Mouse (Mus musculus): ENCODE data around the gene Xpot. TPM values are rescaled to one million over a fixed set of nuclear protein-coding genes. Genes with fewer than 3 reads are reported as not detected.
A peak's percentile ranks its signal among the peaks of the same experiment; 100 is the strongest.

The Xpot gene
- polyA plus RNA-seq, 1 experiment from 2014 or later = 29.7 TPM

- Histone ChIP-seq H3K36me3 (ENCODE audit: control insufficient read depth, insufficient read depth, low read length) (no peaks in the 10 kb centered on the region), H3K9me3 (ENCODE audit: control insufficient read depth, low read length) (no peaks in the 10 kb centered on the region), H3K4me2 (ENCODE audit: low read length) (peak within 1 kb of the TSS; percentile 98), H3K27me3 (replicated peaks; ENCODE audit: control insufficient read depth, insufficient read depth, low read length) (peaks cover 14% of the 10 kb centered on the region), H3K9ac (ENCODE audit: low read depth, low read length) (peak within 1 kb of the TSS; percentile 62), H3K27ac (ENCODE audit: low read depth, low read length) (no peak within 1 kb of the TSS), H3K4me3 (ENCODE audit: low read length) (peak within 1 kb of the TSS; percentile 59), H3K4me1 (ENCODE audit: control insufficient read depth, insufficient read depth, low read depth, low read length) (peaks cover 17% of the 10 kb centered on the region)
- under 1% methylated on average over 65 of the region's 69 CpGs for WGBS
- peak; percentile 40; the same call in 1 of the 2 replicates for ATAC-seq
Observed at GRCm38 (mm10) chr10:121641272-121642053, 15.3 kb upstream of the Xpot start, which contains the start of gene D930020B18Rik. Gene D930020B18Rik (plus strand): TSS chr10:121641588.

GRCm38 (mm10) chr10:121640944-121641271, 14.8 kb upstream of the Xpot start:
- H3K4me3 ChIP-seq (ENCODE audit: low read length) = peak overlapping the region; percentile 59
- H3K4me1 ChIP-seq (ENCODE audit: control insufficient read depth, insufficient read depth, low read depth, low read length) = peaks cover 17% of the 10 kb centered on the region
- no peaks in the 10 kb centered on the region for H3K36me3 ChIP-seq (ENCODE audit: control insufficient read depth, insufficient read depth, low read length)
- H3K9ac ChIP-seq (ENCODE audit: low read depth, low read length) = peak overlapping the region; percentile 62
- no peak overlapping the region for H3K27ac ChIP-seq (ENCODE audit: low read depth, low read length)
- H3K4me2 ChIP-seq (ENCODE audit: low read length) = peak overlapping the region; percentile 98
- no peak for ATAC-seq
- H3K9me3 ChIP-seq (ENCODE audit: control insufficient read depth, low read length) = no peaks in the 10 kb centered on the region
- WGBS = 14% methylated on average over 10 of the region's 10 CpGs
- H3K27me3 ChIP-seq (replicated peaks; ENCODE audit: control insufficient read depth, insufficient read depth, low read length) = peaks cover 14% of the 10 kb centered on the region

GRCm38 (mm10) chr10:121640150-121640930, 14.2 kb upstream of the Xpot start:
- H3K9ac ChIP-seq (ENCODE audit: low read depth, low read length) = no peak overlapping the region
- no peak overlapping the region for H3K4me3 ChIP-seq (ENCODE audit: low read length)
- no peak overlapping the region for H3K27ac ChIP-seq (ENCODE audit: low read depth, low read length)
- WGBS = 44% methylated on average over 6 of the region's 6 CpGs
- peaks cover 14% of the 10 kb centered on the region for H3K27me3 ChIP-seq (replicated peaks; ENCODE audit: control insufficient read depth, insufficient read depth, low read length)
- H3K4me1 ChIP-seq (ENCODE audit: control insufficient read depth, insufficient read depth, low read depth, low read length) = peaks cover 17% of the 10 kb centered on the region
- H3K36me3 ChIP-seq (ENCODE audit: control insufficient read depth, insufficient read depth, low read length) = no peaks in the 10 kb centered on the region
- peak; percentile 75 for ATAC-seq
- H3K9me3 ChIP-seq (ENCODE audit: control insufficient read depth, low read length) = no peaks in the 10 kb centered on the region
- peak overlapping the region; percentile 98 for H3K4me2 ChIP-seq (ENCODE audit: low read length)

GRCm38 (mm10) chr10:121639573-121639972, 13.4 kb upstream of the Xpot start:
- no peak overlapping the region for H3K27ac ChIP-seq (ENCODE audit: low read depth, low read length)
- H3K4me2 ChIP-seq (ENCODE audit: low read length) = no peak overlapping the region
- H3K36me3 ChIP-seq (ENCODE audit: control insufficient read depth, insufficient read depth, low read length) = no peaks in the 10 kb centered on the region
- ATAC-seq = peak; percentile 40; the same call in 1 of the 2 replicates
- no peaks in the 10 kb centered on the region for H3K9me3 ChIP-seq (ENCODE audit: control insufficient read depth, low read length)
- H3K4me3 ChIP-seq (ENCODE audit: low read length) = no peak overlapping the region
- WGBS = 70% methylated on average over 5 of the region's 5 CpGs
- H3K9ac ChIP-seq (ENCODE audit: low read depth, low read length) = no peak overlapping the region
- peaks cover 17% of the 10 kb centered on the region for H3K4me1 ChIP-seq (ENCODE audit: control insufficient read depth, insufficient read depth, low read depth, low read length)
- H3K27me3 ChIP-seq (replicated peaks; ENCODE audit: control insufficient read depth, insufficient read depth, low read length) = peaks cover 14% of the 10 kb centered on the region

GRCm38 (mm10) chr10:121636276-121636675, 10.1 kb upstream of the Xpot start:
- no peak overlapping the region for H3K4me2 ChIP-seq (ENCODE audit: low read length)
- H3K36me3 ChIP-seq (ENCODE audit: control insufficient read depth, insufficient read depth, low read length) = no peaks in the 10 kb centered on the region
- no peak overlapping the region for H3K9ac ChIP-seq (ENCODE audit: low read depth, low read length)
- no peak overlapping the region for H3K27ac ChIP-seq (ENCODE audit: low read depth, low read length)
- 0 out of 2 replicates have a peak, but pooled peaks cover 2% of the 10 kb centered on the region for H3K27me3 ChIP-seq (replicated peaks; ENCODE audit: control insufficient read depth, insufficient read depth, low read length)
- no peak for ATAC-seq
- no peaks in the 10 kb centered on the region for H3K9me3 ChIP-seq (ENCODE audit: control insufficient read depth, low read length)
- WGBS = 92% methylated on average over 6 of the region's 6 CpGs
- peaks cover 5% of the 10 kb centered on the region for H3K4me1 ChIP-seq (ENCODE audit: control insufficient read depth, insufficient read depth, low read depth, low read length)
- H3K4me3 ChIP-seq (ENCODE audit: low read length) = no peak overlapping the region

- Histone ChIP-seq H3K27ac (ENCODE audit: low read depth, low read length) (no peak overlapping the region), H3K4me3 (ENCODE audit: low read length) (no peak overlapping the region), H3K27me3 (replicated peaks; ENCODE audit: control insufficient read depth, insufficient read depth, low read length) (no peaks in the 10 kb centered on the region), H3K9me3 (ENCODE audit: control insufficient read depth, low read length) (no peaks in the 10 kb centered on the region), H3K4me1 (ENCODE audit: control insufficient read depth, insufficient read depth, low read depth, low read length) (no peaks in the 10 kb centered on the region), H3K9ac (ENCODE audit: low read depth, low read length) (no peak overlapping the region), H3K4me2 (ENCODE audit: low read length) (no peak overlapping the region), H3K36me3 (ENCODE audit: control insufficient read depth, insufficient read depth, low read length) (no peaks in the 10 kb centered on the region)
- no peak for ATAC-seq
- 50% methylated on average over 1 of the region's 1 CpGs for WGBS
Observed at GRCm38 (mm10) chr10:121634159-121634558, 8.0 kb upstream of the Xpot start.

- ATAC-seq = no peak
- H3K9ac ChIP-seq (ENCODE audit: low read depth, low read length) = no peak overlapping the region
- no peaks in the 10 kb centered on the region for H3K9me3 ChIP-seq (ENCODE audit: control insufficient read depth, low read length)
- H3K27me3 ChIP-seq (replicated peaks; ENCODE audit: control insufficient read depth, insufficient read depth, low read length) = no peaks in the 10 kb centered on the region
- WGBS = 89% methylated on average over 6 of the region's 6 CpGs
- H3K4me3 ChIP-seq (ENCODE audit: low read length) = no peak overlapping the region
- no peaks in the 10 kb centered on the region for H3K36me3 ChIP-seq (ENCODE audit: control insufficient read depth, insufficient read depth, low read length)
- H3K27ac ChIP-seq (ENCODE audit: low read depth, low read length) = no peak overlapping the region
- H3K4me1 ChIP-seq (ENCODE audit: control insufficient read depth, insufficient read depth, low read depth, low read length) = peaks cover 14% of the 10 kb centered on the region
- no peak overlapping the region for H3K4me2 ChIP-seq (ENCODE audit: low read length)
Observed at GRCm38 (mm10) chr10:121628561-121629040, 2.5 kb upstream of the Xpot start.

GRCm38 (mm10) chr10:121627216-121627852, 1.2 kb upstream of the Xpot start:
- Histone ChIP-seq H3K27me3 (replicated peaks; ENCODE audit: control insufficient read depth, insufficient read depth, low read length) (no peaks in the 10 kb centered on the region), H3K9ac (ENCODE audit: low read depth, low read length) (no peak overlapping the region), H3K4me1 (ENCODE audit: control insufficient read depth, insufficient read depth, low read depth, low read length) (peaks cover 14% of the 10 kb centered on the region), H3K27ac (ENCODE audit: low read depth, low read length) (no peak overlapping the region), H3K36me3 (ENCODE audit: control insufficient read depth, insufficient read depth, low read length) (no peaks in the 10 kb centered on the region), H3K9me3 (ENCODE audit: control insufficient read depth, low read length) (no peaks in the 10 kb centered on the region), H3K4me3 (ENCODE audit: low read length) (no peak overlapping the region), H3K4me2 (ENCODE audit: low read length) (no peak overlapping the region)
- no peak for ATAC-seq
- WGBS = 87% methylated on average over 10 of the region's 10 CpGs

Data from hindbrain, embryonic 16.5 days (tissue).